Mouse (Mus musculus) neural tube, embryonic 11.5 days (tissue): ENCODE results near the gene Vgll4. TPM values are rescaled to one million over a fixed set of nuclear protein-coding genes. Genes with fewer than 3 reads are reported as not detected.

Experiments
- ATAC-seq: fragments of 200-750 bp; cut with Nextera tagmentation; 2 replicates; pipeline ENCODE4 v1.8.0; 2017; ENCODE audit warnings: moderate number of reproducible peaks, mild to moderate bottlenecking, moderate TSS enrichment, moderate library complexity; ENCODE audit not compliant: insufficient read depth, low FRiP score, low TSS enrichment
- DNase-seq: peaks from one replicate; pipeline ENCODE4 v3.0.0-alpha.2; 2015; ENCODE audit warnings: low spot score
- H3K27ac ChIP-seq: fragments of 300-500 bp; sonication (generic); 2 replicates; pipeline ENCODE4 v1.5.1; 2014; ENCODE audit warnings: low read depth, mild to moderate bottlenecking, low read length
- H3K27me3 ChIP-seq: fragments of 300-500 bp; sonication (generic); 2 replicates; pipeline ENCODE4 v1.6.1; 2014; ENCODE audit warnings: mild to moderate bottlenecking, low read length, mixed read lengths; ENCODE audit not compliant: control insufficient read depth, insufficient read depth
- H3K36me3 ChIP-seq: fragments of 300-500 bp; sonication (generic); 2 replicates; pipeline ENCODE4 v1.6.1; 2014; ENCODE audit warnings: mild to moderate bottlenecking, low read length, moderate library complexity, mixed read lengths; ENCODE audit not compliant: control insufficient read depth, insufficient read depth
- H3K4me1 ChIP-seq: fragments of 300-500 bp; sonication (generic); 2 replicates; pipeline ENCODE4 v1.6.1; 2014; ENCODE audit warnings: low read length, mixed read lengths; ENCODE audit not compliant: control insufficient read depth, insufficient read depth
- H3K4me2 ChIP-seq: fragments of 300-500 bp; sonication (generic); 2 replicates; pipeline ENCODE4 v1.6.1; 2014; ENCODE audit warnings: low read depth, mild to moderate bottlenecking, moderate library complexity
- H3K4me3 ChIP-seq: fragments of 300-500 bp; sonication (generic); 2 replicates; pipeline ENCODE4 v1.5.1; 2014; ENCODE audit warnings: low read depth, low read length
- H3K9ac ChIP-seq: fragments of 300-500 bp; sonication (generic); 2 replicates; pipeline ENCODE4 v1.6.1; 2014; ENCODE audit warnings: mild to moderate bottlenecking, low read length
- H3K9me3 ChIP-seq: fragments of 300-500 bp; sonication (generic); 2 replicates; pipeline ENCODE4 v1.6.1; 2016; ENCODE audit warnings: low read length; ENCODE audit not compliant: control insufficient read depth
- WGBS: fragments of 180-500 bp; shearing (Covaris S2); extraction: QIAGEN DNeasy Blood & Tissue Kit; methylation state at CpG from one replicate; pipeline ENCODE4 v1.1.7; 2014; 5-methylcytosine and 5-hydroxymethylcytosine counted together
- polyA plus RNA-seq: library from polyadenylated mRNA; unstranded; fragments of >200 nt; fragmentation: Nextera tagmentation; extraction: Ambion mirVana; gene quantifications from 2 replicates; pipeline ENCODE4 v1.2.1, GENCODE M21; 2014

The Vgll4 gene
- polyA plus RNA-seq, 1 experiment from 2014 or later: 62.3 TPM

DNA sequence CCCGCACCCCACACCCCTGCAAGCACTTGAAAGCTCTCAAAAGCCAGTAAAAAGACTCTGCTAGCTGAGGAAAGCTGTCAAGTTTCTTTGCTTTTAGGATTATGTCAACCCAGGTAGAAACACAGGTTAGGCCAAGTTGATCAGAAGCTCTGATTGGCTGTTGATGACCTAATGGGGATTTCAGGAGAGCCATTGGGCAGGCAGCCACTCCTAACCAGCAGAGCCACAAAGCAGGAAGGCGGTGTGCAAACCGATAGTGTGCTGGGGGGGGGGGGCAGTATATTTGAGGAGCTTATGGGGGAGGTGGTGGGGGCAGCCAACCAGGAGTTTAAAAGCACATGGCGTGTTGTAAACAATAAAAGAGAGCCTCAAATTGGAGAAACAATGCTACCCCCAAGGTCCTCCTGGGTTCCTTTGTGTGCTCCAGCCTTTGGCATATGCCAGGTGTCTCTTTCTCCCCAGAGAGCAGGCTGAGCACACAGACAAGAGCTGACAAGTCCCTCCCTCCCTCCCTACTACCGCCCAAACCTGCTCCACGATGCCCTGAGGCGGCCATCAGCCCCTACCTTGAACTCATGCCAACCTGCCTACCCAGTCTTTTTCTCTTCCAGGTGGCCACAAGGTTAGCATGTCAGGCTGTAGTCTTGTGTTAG, 18.3 kb upstream of the Vgll4 start:
- H3K4me1 ChIP-seq: peaks cover 5% of the 10 kb centered on the region; the same call in 1 of the 2 replicates
- H3K4me3 ChIP-seq: no peak overlapping the region
- no peak overlapping the region for H3K9ac ChIP-seq
- H3K27me3 ChIP-seq: no peaks in the 10 kb centered on the region
- no peak overlapping the region for H3K4me2 ChIP-seq
- no peak overlapping the region for H3K27ac ChIP-seq
- DNase-seq: no peak
- no peak for ATAC-seq
- no peaks in the 10 kb centered on the region for H3K9me3 ChIP-seq
- H3K36me3 ChIP-seq: no peaks in the 10 kb centered on the region
- 67% methylated on average over 7 of the region's 7 CpGs for WGBS

DNA sequence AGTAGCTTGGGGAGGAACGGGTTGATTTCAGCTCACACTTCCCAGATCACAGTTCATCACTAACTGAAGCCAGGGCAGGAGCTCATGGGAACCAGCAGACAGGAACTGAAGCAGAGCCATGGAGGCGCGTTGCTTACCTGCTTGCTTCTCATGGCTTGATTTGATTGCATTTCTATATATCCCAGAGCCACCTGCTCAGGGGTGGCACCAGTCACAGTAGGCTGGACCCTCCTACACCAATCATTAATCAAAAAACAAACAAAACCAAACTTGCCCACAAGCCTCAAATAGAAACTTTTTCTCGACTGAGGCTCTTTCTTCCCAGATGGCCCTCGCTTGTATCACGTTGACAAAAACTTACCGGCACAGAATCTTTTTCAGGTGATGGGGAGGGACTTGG, 12.9 kb upstream of the Vgll4 start:
- Histone ChIP-seq H3K4me3 (no peak overlapping the region), H3K4me2 (no peak overlapping the region), H3K27me3 (no peaks in the 10 kb centered on the region), H3K4me1 (no peaks in the 10 kb centered on the region), H3K9me3 (no peaks in the 10 kb centered on the region), H3K27ac (no peak overlapping the region), H3K9ac (no peak overlapping the region), H3K36me3 (no peaks in the 10 kb centered on the region)
- no peak for ATAC-seq
- no peak for DNase-seq
- 84% methylated on average over 7 of the region's 7 CpGs for WGBS

DNA sequence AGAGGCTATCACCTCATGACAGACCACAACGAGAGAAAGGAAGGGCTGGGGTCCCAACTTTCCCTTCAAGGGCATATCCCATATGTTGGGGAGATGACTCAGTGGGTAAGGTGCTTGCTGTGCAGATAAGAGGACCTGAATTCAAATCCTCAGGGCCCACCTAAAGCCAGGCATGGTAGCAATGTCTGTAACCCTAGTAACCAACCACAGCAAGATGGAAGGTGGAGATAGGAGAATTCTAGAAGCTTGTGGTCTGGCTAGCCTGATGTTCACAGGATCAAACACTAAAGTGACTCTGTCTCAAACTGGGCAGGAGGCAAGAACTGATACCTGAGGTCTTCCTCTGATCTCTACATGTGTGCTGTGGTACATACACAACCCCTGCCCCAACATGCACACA, 9.9 kb upstream of the Vgll4 start:
- DNase-seq (no peak), ATAC-seq (no peak)
- no peaks in the 10 kb centered on the region for H3K4me1 ChIP-seq
- WGBS: 81% methylated on average over 1 of the region's 1 CpGs
- H3K4me3 ChIP-seq: no peak overlapping the region
- no peaks in the 10 kb centered on the region for H3K9me3 ChIP-seq
- H3K36me3 ChIP-seq: no peaks in the 10 kb centered on the region
- no peak overlapping the region for H3K4me2 ChIP-seq
- H3K9ac ChIP-seq: no peak overlapping the region
- no peaks in the 10 kb centered on the region for H3K27me3 ChIP-seq
- H3K27ac ChIP-seq: no peak overlapping the region

DNA sequence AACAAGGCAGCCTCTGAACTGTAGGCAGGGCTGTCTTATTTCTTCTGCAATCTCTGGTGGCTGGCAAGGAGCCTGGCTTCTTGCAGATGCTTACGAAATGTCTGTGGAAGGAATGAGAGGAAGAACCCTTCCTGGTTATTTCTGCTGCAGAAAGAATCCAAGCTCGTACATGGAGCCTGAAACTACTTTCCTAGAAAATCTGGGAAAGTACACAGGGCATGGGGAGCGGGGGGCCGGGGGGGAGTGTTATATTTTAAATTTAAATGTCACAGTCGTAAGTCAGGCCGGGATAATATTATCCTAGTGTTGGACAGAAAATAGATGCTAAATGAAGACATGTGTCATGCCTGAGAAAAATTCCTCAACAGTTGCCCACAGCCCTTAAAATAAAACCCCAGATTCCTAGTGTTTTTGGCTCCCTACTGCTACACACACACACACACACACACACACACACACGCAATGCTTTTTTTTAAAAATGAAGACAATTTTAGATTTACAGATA, 7.2 kb upstream of the Vgll4 start:
- Histone ChIP-seq H3K4me3 (no peak overlapping the region), H3K27me3 (no peaks in the 10 kb centered on the region), H3K4me2 (no peak overlapping the region), H3K9me3 (no peaks in the 10 kb centered on the region), H3K27ac (no peak overlapping the region), H3K36me3 (no peaks in the 10 kb centered on the region), H3K4me1 (no peaks in the 10 kb centered on the region), H3K9ac (no peak overlapping the region)
- ATAC-seq: no peak
- 88% methylated on average over 7 of the region's 7 CpGs for WGBS
- DNase-seq: no peak

DNA sequence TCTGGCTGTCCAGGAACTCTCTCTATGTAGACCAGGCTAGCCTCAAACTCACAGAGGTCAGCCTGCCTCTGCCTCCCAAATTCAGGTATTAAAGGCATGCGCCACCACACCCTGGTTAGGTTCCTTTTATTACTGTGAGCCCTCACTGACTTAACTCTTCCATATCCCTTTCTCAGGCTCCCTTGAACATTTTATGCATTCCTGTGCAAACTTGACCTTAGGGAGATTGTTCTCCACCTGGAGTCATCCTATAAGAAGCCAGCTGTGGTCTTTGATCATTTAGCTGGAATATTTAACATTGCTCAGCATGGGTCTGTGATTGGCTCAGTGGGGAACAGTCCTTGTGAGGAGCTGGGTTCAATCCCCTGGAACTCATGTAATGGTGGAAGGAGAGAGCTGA, 4.5 kb upstream of the Vgll4 start:
- DNase-seq (no peak), ATAC-seq (no peak)
- Histone ChIP-seq H3K36me3 (no peaks in the 10 kb centered on the region), H3K4me1 (peaks cover 3% of the 10 kb centered on the region), H3K9ac (no peak overlapping the region), H3K27me3 (peaks cover 3% of the 10 kb centered on the region), H3K4me3 (no peak overlapping the region), H3K27ac (no peak overlapping the region), H3K4me2 (no peak overlapping the region), H3K9me3 (no peaks in the 10 kb centered on the region)
- WGBS: 100% methylated on average over 1 of the region's 1 CpGs

DNA sequence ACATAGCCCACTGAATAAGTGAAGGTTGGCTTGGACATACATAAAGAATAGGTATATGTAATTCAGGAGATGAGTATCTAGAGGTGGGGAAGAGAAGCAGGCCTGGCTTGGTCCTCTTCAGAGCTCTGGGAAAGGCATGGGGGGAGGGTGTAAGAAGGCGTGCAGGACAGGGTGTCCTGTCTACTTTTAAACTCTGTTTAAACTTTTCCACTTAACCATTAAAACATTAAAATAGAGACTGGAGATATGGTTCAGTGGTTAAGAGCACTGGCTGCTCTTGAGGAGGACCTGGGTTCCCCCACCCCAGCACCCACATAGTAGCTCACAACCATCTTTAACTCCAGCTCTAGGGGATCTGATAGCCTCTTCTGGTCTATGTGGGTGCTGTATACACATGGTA, 3.2 kb upstream of the Vgll4 start:
- Histone ChIP-seq H3K36me3 (no peaks in the 10 kb centered on the region), H3K27me3 (peaks cover 8% of the 10 kb centered on the region), H3K4me3 (no peak overlapping the region), H3K27ac (no peak overlapping the region), H3K4me2 (no peak overlapping the region), H3K9ac (no peak overlapping the region), H3K9me3 (no peaks in the 10 kb centered on the region), H3K4me1 (peaks cover 4% of the 10 kb centered on the region)
- no peak for ATAC-seq
- WGBS: 82% methylated on average over 1 of the region's 1 CpGs
- no peak for DNase-seq

DNA sequence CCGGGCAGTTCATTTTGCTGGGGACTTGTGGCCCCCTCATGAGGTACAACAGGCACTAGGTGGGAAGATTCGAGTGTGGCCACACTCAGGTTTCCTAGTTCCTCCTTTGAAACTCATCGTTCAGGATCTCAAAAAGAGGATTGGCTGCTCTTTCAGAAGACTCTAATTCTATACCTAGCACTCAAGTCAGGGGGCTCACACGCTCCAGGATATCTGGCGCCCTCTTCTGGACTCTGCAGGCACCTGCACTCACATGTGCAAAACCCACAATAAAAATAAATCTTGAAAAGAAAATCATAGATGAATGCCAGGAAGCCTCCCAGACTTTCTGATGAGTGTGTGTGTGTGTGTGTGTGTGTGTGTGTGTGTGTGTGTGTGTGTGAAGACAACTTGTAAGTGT, 1.1 kb upstream of the Vgll4 start:
- H3K4me1 ChIP-seq: peaks cover 4% of the 10 kb centered on the region
- WGBS: 74% methylated on average over 5 of the region's 5 CpGs
- no peak overlapping the region for H3K27ac ChIP-seq
- ATAC-seq: no peak
- no peaks in the 10 kb centered on the region for H3K36me3 ChIP-seq
- no peak overlapping the region for H3K4me2 ChIP-seq
- no peaks in the 10 kb centered on the region for H3K9me3 ChIP-seq
- no peak overlapping the region for H3K9ac ChIP-seq
- H3K4me3 ChIP-seq: no peak overlapping the region
- no peak for DNase-seq
- H3K27me3 ChIP-seq: peaks cover 19% of the 10 kb centered on the region

DNA sequence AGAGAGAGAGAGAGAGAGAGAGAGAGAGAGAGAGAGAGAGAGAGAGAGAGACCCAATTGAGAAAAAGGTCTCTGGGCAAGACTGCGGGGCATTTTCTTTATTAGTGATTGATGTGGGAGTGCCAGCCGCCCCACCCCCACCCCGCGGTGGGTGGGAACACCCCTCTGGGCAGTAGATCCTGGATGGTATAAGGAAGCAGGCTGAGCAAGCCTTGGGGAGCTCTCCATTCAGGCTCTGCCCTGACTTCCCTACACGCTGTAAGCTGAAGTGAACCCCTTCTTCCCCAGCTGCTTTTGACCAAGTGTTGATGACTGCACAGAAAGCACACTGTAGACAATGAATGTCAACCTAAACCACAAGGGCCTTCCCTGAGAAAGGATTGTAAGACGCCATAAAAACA, 592 bp upstream of the Vgll4 start:
- no peak overlapping the region for H3K4me2 ChIP-seq
- no peak for DNase-seq

DNA sequence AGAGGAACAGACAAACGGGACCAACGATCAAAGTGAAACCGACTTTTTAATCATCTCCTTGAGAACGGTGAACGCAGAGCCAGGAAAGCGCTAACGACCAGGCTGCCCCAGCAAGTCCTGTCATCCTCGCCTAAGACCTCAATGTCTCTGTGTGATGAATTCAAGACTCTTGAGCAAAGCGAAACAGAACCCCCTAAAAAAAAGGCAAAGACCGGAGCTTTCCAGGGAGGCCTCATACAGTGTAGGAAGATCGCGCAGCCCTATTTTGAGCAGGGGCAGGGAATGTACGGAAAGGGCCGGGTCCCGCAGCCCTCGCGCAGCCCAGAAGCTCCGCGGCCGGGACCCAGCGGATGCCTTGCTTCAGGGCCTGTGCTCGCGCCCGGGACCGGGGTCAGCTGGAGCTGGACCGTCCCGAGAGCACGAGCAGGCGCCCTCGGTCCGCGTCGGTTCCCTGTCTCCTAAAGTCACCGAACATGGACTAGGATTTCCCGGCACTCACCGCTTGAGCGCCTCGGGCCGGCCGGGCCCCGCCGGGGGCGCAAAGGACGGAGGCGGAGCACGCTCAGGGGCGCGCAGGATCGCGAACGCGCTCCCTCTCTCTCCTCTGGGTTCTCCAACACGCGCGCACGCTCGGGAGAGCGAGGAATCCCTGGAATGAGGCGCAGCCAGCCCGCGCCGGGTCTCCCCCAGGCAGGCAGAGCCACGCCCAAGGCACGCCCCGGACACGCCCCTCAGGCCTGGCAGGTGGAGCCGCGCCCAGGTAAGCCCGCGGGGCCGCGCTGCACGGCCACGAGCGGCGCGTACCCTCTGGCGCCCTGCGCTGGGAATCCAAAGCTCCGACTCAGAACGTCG, 1.2 kb downstream of the Vgll4 start:
- peak; percentile 80 for DNase-seq

More for the DNA sequence above, 592 bp upstream of the Vgll4 start:
- H3K9ac ChIP-seq: no peak overlapping the region
- no peak for ATAC-seq
- H3K36me3 ChIP-seq: no peaks in the 10 kb centered on the region
- H3K4me1 ChIP-seq: peaks cover 4% of the 10 kb centered on the region
- H3K27ac ChIP-seq: no peak overlapping the region
- H3K27me3 ChIP-seq: peaks cover 19% of the 10 kb centered on the region
- no peak overlapping the region for H3K4me3 ChIP-seq
- no peaks in the 10 kb centered on the region for H3K9me3 ChIP-seq
- 22% methylated on average over 6 of the region's 6 CpGs for whole genome bisulfite sequencing

More for the DNA sequence above, 1.2 kb downstream of the Vgll4 start:
- Histone ChIP-seq H3K27ac (no peak overlapping the region), H3K9ac (peak overlapping the region; percentile 46), H3K4me3 (peak overlapping the region; percentile 62), H3K36me3 (no peaks in the 10 kb centered on the region), H3K9me3 (no peaks in the 10 kb centered on the region), H3K4me1 (peaks cover 4% of the 10 kb centered on the region), H3K27me3 (peaks cover 19% of the 10 kb centered on the region), H3K4me2 (peak overlapping the region; percentile 100)
- peak; percentile 58 for ATAC-seq
- WGBS: 1% methylated on average over 75 of the region's 82 CpGs
